Mouse (Mus musculus) megakaryocyte, adult 5-6 weeks (primary cell): ENCODE measurements around the gene Kpna4. TPM values are rescaled to one million over a fixed set of nuclear protein-coding genes. Genes with fewer than 3 reads are reported as not detected.

ENCODE experiments used
- ATAC-seq: 2 replicates; pipeline ENCODE4 v1.8.0; 2016; ENCODE audit warnings: mild to moderate bottlenecking, inconsistent platforms; ENCODE audit not compliant: poor library complexity, severe bottlenecking
- total RNA-seq, 2 experiments: library from RNA; stranded (forward) in 1 of 2; stranded (reverse) in 1 of 2; fragments of 153-499, 151-499 nt in 1 of 2; fragments of 221-1000, 200-1000 nt in 1 of 2; gene quantifications; 2 replicates each; pipeline versions ENCODE4 v1.2.3 to v1.2.4; 2015 to 2017

Gene Kpna4
- total RNA-seq (2015) = 65.3 and 67.4 TPM in 2 replicates
- total RNA-seq (2017) = 49.2 and 50.2 TPM in 2 replicates

DNA sequence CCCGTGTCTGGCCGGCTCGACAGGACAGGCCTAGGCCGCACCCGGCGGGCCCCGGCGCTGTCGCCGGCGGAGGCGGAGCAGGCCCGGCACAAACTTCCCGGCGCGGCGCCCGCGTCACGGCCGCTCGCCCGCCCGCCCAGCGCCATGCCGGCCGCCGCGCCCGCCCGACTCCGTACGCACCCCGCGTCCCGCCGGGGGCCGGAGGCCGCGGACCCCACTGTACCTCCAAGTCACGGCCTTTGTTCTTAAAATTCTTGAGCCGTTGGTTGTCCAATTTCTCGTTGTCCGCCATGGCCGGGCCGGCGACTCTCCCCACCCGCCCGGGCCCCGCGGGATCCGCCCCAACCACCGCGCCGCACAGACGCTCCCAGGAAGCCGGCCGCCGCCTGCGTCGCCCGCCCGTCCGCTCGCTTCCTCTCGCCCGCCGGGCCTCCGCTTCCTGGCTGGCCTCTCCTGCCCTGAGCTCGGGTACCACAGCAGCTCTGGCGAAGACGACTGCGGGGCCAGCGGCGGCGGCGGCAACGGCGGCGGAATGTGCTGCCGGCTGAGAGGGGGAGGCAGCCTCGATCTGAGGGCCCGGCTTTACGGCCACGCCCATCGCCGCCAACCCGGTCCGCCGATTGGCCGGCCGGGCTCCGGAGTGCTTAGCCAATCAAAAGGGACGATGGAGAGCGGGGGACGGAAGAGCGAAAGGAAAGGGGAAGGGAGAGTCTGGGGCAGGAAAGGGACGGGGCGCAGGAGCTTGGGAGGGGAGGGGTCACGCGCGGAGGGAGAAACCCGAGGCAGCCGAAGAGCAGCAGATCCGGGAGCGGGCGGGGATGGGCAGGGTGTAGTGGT lies at the start of gene Kpna4:
Kpna4 (minus strand) TSS at position 605 of the 837 bp plus-strand sequence.
- peak; percentile 95 for ATAC-seq

GRCm38 (mm10) chr3:69175229-69175628 lies 48.3 kb upstream of the Kpna4 start:
- ATAC-seq = no peak

DNA sequence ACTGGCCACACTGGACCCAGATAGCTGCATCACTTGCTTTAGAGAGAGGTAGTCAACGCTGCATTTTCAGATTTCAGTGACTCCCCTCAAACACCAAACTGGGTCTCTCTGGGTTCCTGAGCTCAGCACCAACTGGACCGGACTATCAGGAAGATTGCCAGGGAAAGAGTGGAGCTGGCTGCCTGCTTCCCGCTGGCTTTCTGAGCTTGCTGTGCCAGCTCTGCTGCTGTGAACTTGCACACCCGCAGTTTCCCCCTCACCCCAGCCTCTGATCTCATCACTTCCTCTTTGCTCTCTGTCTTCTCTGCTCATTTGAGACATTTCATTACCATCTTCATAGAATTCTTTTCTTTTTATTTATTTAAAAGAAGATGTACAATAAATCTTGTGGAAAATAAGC lies 44.2 kb upstream of the Kpna4 start:
- ATAC-seq = peak; percentile 95

- ATAC-seq = no peak
These were observed 42.9 kb upstream of the Kpna4 start for GRCm38 (mm10) chr3:69169796-69170195.

DNA sequence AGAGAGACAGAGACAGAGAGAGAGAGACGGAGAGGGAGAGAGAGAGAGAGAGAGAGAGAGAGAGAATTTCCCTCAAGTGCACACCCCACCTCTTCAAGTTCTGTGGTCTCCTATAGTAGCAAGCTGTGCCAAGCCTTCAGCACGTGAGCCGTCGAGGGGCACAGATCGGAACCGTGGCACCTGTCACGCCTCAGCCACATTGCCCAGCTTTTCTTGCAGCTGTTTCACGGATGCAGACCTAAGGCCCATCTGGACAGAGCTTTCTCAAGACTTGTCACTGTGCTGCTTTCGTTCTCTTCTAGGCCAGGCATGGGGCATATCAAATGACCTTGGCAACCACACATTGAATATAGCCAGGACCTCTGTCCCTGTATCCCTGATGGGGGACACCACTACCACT lies 41.8 kb upstream of the Kpna4 start:
- no peak for ATAC-seq

DNA sequence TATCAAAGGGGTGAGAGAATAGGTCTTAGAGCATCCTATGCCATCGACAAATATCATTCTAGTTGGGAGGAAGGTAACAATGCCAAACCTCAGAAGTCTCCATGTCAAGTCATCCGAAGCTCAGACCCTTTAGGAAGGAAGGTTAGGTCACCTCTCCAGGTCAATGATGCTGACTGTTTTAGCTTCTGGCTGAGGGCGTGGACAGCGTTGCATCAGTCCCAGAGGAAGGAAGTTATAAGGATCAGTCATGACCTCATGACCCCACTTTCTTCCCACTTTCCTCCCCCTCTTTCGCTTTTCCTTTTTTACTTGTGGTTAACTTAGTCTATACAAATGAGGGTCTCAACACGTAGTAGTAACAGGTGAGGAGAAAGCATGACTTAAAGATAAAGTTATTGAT lies 36.1 kb upstream of the Kpna4 start:
- peak; percentile 95 for ATAC-seq

DNA sequence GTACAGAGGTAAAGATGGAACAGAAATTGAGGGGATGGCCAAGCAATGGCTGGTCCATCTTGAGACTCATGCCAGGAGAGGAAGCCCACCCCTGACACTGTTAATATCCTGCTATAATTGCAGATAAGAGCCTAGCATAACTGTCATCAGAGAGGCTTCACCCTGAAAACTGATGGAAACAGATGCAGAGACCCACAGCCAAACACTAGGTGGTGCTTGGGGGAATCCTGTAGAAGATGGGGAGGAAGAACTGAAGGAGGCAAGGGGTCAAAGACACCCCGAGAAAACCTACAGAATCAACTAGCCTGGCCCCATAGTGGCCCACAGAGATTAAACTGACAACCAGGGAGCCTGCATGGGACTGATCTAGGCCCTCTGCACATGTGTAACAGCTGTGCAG lies 33.5 kb upstream of the Kpna4 start:
- ATAC-seq = no peak

GRCm38 (mm10) chr3:69159501-69159900 lies 32.6 kb upstream of the Kpna4 start:
- no peak for ATAC-seq

DNA sequence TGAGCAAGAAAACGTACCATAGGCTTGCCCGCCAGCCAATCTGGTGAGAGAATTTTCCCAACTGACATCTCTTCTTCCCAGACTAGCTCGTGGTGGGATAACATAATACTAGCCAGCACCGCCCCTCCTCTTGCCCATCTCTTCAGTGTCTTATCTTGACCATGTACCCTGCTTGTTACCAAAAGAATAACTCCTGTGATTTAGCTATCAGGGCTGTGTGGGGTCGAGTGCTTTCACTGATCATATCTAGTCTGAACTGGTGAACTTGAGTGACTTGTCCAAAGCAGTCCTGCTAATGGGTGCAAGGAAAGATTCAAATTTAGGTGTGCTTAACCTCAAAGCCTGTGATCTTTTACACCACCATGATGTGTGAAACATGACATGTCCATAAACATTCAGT lies 31.0 kb upstream of the Kpna4 start:
- ATAC-seq = no peak

GRCm38 (mm10) chr3:69156484-69156883 lies 29.6 kb upstream of the Kpna4 start:
- peak; percentile 93 for ATAC-seq

DNA sequence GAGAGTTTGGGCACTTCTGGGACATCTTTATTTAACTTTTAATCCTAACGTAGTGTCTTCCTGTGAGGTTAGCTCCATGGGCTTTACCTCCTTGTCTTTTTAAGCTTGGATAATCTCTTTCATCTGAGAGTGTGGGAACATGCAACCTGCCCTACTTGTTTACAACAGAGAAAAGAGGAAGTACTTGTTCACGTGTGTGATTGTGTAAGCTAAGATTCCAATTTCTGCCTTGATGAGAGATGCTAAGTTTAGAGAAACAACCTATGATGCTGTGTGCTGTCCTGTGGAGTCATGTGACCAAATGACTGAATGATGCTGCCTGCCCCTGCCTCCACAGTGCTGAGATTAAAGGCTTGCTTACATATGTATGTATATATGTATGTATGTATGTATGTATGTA lies 27.8 kb upstream of the Kpna4 start:
- peak; percentile 59 for ATAC-seq

GRCm38 (mm10) chr3:69150921-69151320 lies 24.0 kb upstream of the Kpna4 start:
- no peak for ATAC-seq

- 0 out of 2 replicates have a peak, but pooled peaks have one; percentile 33 for ATAC-seq
These were observed 15.6 kb upstream of the Kpna4 start for GRCm38 (mm10) chr3:69142372-69142994.

GRCm38 (mm10) chr3:69140851-69141250 lies 13.9 kb upstream of the Kpna4 start:
- ATAC-seq = no peak

DNA sequence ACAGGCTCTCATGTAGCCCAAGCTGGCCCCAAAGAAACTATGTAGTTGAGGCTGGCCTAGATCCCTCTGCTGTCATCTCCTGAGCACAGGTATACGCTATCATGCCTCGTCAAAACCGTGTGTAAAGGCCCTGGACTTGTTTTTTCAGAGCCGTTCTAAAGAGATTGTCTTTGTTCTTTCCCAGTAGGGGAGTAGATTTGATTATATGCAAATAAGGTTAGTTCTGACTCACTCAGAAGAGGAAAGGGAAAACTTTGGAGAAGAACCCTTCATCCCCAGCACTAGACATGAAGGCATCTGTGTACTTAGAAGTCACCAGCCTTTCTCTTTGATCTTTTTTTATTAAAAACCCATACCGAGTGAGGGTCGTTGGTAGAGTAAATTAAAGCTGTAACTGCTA lies 9.1 kb upstream of the Kpna4 start:
- ATAC-seq = no peak

DNA sequence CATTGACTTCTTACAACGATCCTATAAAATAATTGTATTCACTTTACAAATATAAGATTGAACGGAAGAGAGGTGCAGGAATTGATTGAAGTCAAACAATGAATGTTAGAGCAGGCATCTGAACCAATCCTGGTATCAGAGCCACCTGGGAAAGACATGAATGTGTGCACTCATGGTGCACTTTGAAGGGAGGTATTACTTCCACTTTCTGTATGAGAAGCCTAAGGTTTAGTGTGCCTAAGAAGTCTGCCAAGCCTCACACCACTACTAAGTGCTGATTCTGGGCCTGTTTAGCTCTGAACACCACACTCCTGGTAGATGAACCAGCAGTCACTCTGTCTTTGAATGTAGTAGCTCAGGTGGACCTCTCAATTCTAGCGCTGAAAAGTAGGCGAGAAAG lies 4.1 kb upstream of the Kpna4 start:
- ATAC-seq = no peak

- ATAC-seq = no peak
These were observed 780 bp upstream of the Kpna4 start for GRCm38 (mm10) chr3:69127693-69128092.

- no peak; the same call in 1 of the 2 replicates for ATAC-seq
These were observed 399 bp upstream of the Kpna4 start for GRCm38 (mm10) chr3:69127346-69127678.

DNA sequence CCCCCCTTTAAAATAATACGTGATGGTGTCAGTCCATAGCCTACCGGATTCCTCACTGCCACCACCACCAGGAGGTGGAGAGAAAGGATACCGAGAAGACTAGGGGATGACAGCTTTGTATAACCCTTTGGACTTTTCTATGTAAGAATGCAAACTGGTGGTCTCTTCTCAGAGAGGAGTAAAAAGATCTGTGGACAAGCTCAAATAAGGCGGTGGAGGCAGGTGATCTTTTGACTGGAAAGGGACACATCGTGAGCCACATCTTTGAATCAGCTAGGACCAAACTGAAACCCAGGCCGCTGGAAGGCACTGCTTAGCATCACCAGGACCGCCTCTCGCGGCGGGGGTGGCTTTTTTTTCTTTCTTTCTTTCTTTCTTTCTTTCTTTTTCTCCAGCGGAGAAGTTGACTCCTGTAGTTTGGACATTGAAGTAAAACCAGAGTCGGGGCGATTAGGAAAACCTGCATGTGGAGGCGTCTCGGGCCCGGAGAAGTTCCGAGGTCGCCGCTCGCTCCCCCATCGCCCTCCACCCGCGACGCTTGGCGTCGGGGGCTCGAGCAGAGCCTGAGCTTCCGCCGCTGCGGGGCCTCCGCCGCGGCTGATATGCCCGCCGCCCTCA lies 913 bp downstream of the Kpna4 start:
- ATAC-seq = 0 out of 2 replicates have a peak, but pooled peaks have one; percentile 13

DNA sequence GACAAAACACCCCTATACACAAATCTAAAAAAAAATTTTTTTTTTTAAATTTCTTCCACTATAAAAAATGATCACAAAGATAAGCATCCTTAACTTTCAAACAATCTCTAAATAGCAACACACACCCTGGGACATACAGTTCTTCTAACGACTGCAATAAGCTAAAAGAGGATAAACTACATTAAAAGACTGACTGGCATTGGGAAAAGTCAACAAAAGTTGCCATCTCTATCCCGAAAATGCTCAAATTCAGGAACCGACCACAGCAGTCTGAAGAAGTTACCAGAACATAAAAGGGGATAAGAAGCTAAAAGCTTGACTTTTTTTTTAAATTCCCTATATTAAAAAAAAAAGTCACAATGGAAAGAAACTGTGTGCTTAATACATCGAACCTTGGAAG lies 1.5 kb downstream of the Kpna4 start:
- no peak for ATAC-seq

DNA sequence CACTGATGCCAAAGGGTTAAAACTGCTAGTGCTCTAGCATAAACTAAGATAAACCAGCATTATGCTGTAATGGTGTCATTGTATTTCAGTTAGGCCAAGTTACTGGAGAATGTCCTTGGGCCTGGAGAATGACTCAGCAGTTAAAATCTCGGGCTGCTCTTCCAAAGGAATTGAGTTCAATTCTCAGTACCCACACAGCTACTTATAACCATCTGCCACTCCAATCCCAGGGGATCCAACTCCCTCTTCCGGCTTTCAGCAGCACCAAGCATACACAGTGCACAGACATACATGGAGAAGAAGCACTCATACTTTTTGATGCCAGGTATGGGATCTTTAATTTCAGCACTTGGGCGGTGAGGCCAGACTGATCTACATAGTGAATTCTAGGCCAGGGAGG lies 8.1 kb downstream of the Kpna4 start:
- ATAC-seq = no peak

DNA sequence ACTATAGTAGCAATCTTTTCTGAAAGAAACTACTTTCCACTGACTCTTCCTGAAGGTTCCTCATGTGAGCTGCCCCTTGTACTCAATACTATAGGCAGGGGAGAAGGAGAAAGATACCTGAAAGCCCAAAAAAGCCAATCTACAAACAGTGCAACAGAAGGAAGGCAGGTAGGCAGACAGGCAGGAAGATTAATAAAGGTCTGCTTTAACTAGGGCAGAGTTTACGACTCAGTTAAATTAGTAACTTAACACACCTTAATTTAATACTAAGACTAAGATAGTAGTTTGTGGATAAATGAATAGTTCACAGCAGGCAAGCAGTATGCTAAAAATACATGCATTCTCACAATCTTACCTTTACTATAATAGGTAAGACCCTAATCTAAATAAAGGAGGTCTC lies 12.2 kb downstream of the Kpna4 start:
- no peak for ATAC-seq
